Mouse (Mus musculus) gastrocnemius, adult 2 months (tissue): ENCODE measurements around the gene Carmil3. TPM values are rescaled to one million over a fixed set of nuclear protein-coding genes. Genes with fewer than 3 reads are reported as not detected.

Source experiments
- DNase-seq: peaks from one replicate; pipeline ENCODE4 v3.0.0; 2022
- H3K27ac ChIP-seq: fragments of 200-600 bp; 2 replicates; pipeline ENCODE4 v1.8.1; 2022; ENCODE audit warnings: mild to moderate bottlenecking
- H3K4me3 ChIP-seq: fragments of 200-600 bp; 2 replicates; pipeline ENCODE4 v1.8.1; 2022; ENCODE audit warnings: mild to moderate bottlenecking, moderate library complexity
- CTCF ChIP-seq: fragments of 200-600 bp; IDR thresholded peaks from 2 replicates; pipeline ENCODE4 v1.8.1; 2022; ENCODE audit warnings: antibody characterized with exemption, mild to moderate bottlenecking, moderate library complexity
- intact Hi-C: fragments of 180-260 bp; cut with DNase I; formaldehyde crosslinking; loops from one replicate; pipeline ENCODE4 v1.15.1; 2025
- total RNA-seq, 2 experiments: library from RNA; stranded (reverse); gene quantifications; 2 replicates each; pipeline ENCODE4 v1.2.3; 2021

Carmil3 gene
- total RNA-seq, 2 experiments from 2014 or later = 0.43 to 0.95 TPM

- H3K27ac ChIP-seq = peak overlapping the region; percentile 96
Measured at GRCm38 (mm10) chr14:55557587-55557986, 67.1 kb downstream of the Carmil3 start.

More at GRCm38 (mm10) chr14:55557587-55557986, 67.1 kb downstream of the Carmil3 start:
- no peak for TF ChIP-seq CTCF
- no peak for DNase-seq
- H3K4me3 ChIP-seq = no peak overlapping the region
- intact Hi-C loops = loop anchor here (2.0 to 5.0 kb wide), 2 partner anchors 45 to 61 kb away; partner anchors contain the start of gene Irf9

Other genes starting within 250 kb of the Carmil3 start
- 10 to 100 TPM; 28.4 to 68.7 TPM for gene Dhrs4, start 11.9 kb upstream of the Carmil3 start, total RNA-seq
- not detected for gene Cpne6, start 19.8 kb downstream of the Carmil3 start, total RNA-seq
- not detected for gene Nrl, start 34.3 kb downstream of the Carmil3 start, total RNA-seq
- 1 to 10 TPM; 3.5 to 4.2 TPM for gene Pck2, start 49.6 kb downstream of the Carmil3 start, total RNA-seq
- 100 to 1,000 TPM; 129 to 133 TPM for gene Dcaf11, start 69.4 kb downstream of the Carmil3 start, total RNA-seq
- gene A730061H03Rik, start 69.8 kb downstream of the Carmil3 start, total RNA-seq = not detected
- 100 to 1,000 TPM; 282 to 334 TPM for gene Fitm1, start 85.0 kb downstream of the Carmil3 start, total RNA-seq
- 10 to 100 TPM; 53.3 to 75.5 TPM for gene Psme1, start 87.5 kb downstream of the Carmil3 start, total RNA-seq
- gene Emc9, start 94.7 kb downstream of the Carmil3 start, total RNA-seq = 10 to 100 TPM; 30.3 to 45.2 TPM
- gene Psme2, start 100.5 kb downstream of the Carmil3 start, total RNA-seq = 10 to 100 TPM; 33.8 to 54.8 TPM
- gene Rnf31, start 101.1 kb downstream of the Carmil3 start, total RNA-seq = 10 to 100 TPM; 17.1 to 20.4 TPM
- 1 to 10 TPM; 4.7 to 5.1 TPM for gene Irf9, start 112.9 kb downstream of the Carmil3 start, total RNA-seq
- not detected for gene Rec8, start 127.4 kb downstream of the Carmil3 start, total RNA-seq
- 10 to 100 TPM; 73.2 to 81.0 TPM for gene Ipo4, start 145.3 kb downstream of the Carmil3 start, total RNA-seq
- gene Gm49378, start 147.2 kb downstream of the Carmil3 start, total RNA-seq = 1 to 10 TPM; 1.1 to 2.3 TPM
- gene Tm9sf1, start 153.2 kb downstream of the Carmil3 start, total RNA-seq = 10 to 100 TPM; 15.0 to 21.3 TPM
- under 1 TPM; 0.20 to 0.28 TPM for gene Tssk4, start 159.5 kb downstream of the Carmil3 start, total RNA-seq
- 10 to 100 TPM; 17.4 to 23.8 TPM for gene Mdp1, start 169.9 kb downstream of the Carmil3 start, total RNA-seq
- 1 to 10 TPM; 2.4 to 3.1 TPM for gene Gmpr2, start 181.3 kb downstream of the Carmil3 start, total RNA-seq
- 100 to 1,000 TPM; 188 to 211 TPM for gene Nedd8, start 181.5 kb downstream of the Carmil3 start, total RNA-seq
- gene Tinf2, start 191.2 kb downstream of the Carmil3 start, total RNA-seq = 10 to 100 TPM; 10.4 to 13.1 TPM
- gene Tgm1, start 223.3 kb downstream of the Carmil3 start, total RNA-seq = under 1 TPM in 1 of 2 experiments, not detected in 1; 0.11 TPM
- gene Rabggta, start 231.6 kb downstream of the Carmil3 start, total RNA-seq = 10 to 100 TPM in 1 of 2 experiments, 1 to 10 TPM in 1; 9.8 to 10.6 TPM